In the genomic region with DNA sequence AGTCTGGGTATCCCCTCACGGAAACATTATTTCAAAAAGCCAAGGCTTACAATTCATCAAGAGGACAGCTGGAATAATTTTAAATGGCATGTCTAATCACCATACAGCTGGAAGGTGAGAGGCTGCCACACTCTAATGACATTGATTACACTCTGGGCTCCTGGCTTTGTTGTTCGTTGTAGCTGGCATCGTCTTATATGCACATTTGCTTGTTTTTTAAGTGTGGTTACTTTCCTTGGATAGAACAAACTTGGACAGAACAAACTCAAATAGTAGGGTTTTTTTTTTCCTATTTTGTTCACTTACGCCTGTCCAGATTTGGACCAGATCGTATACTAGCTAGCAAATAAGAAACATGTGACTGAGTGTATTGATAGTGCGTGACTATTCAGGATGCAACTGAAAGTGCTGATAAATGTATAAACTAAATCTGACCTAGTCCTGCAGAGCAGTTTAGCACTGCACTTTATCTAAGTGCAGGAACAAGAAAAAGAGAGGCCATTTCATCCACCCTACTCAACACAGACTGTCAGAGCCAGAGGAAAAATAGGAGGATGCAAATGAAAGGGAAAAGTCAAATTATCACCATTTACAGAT, we compare ENCODE assay signal across 17 mouse cellular contexts. TPM values are rescaled to one million over a fixed set of nuclear protein-coding genes. Genes with fewer than 3 reads are reported as not detected.
DNase-seq lines count a peak whose midpoint lies in the region; ATAC-seq lines count a peak whose summit lies in the region.
"Had no signal": no experiment of that assay in that cellular context is flagged by ENCODE, and none has a peak within 500 bp of the region (broad histone marks: within the 10 kb centered on the region; RNA-seq: fewer than 3 reads in every experiment).

No protein-coding gene starts in this region.

- H3K4me2 ChIP-seq in neural tube, embryonic 11.5 days (ENCODE audit: low read depth) = no peak overlapping the region
- peak overlapping the region; percentile 25 for H3K4me2 ChIP-seq in hindbrain, embryonic 11.5 days (replicated peaks; ENCODE audit: low read depth, low read length)
- peak overlapping the region; percentile 38 for H3K4me2 ChIP-seq in midbrain, embryonic 13.5 days (replicated peaks)
- H3K4me2 ChIP-seq in intestine, embryonic 15.5 days (replicated peaks) = no peak overlapping the region

- H3K27ac ChIP-seq in neural tube, embryonic 11.5 days (ENCODE audit: low read depth, low read length) = peak overlapping the region; percentile 8; the same call in 1 of the 2 replicates
- H3K27ac ChIP-seq in hindbrain, embryonic 11.5 days (ENCODE audit: low read depth, low read length) = peak overlapping the region; percentile 79
- H3K27ac ChIP-seq in midbrain, embryonic 13.5 days = peak overlapping the region; percentile 89
- H3K27ac ChIP-seq in intestine, embryonic 15.5 days = no peak overlapping the region

- peaks cover 5% of the 10 kb centered on the region; the same call in 1 of the 2 replicates for H3K4me1 ChIP-seq in neural tube, embryonic 11.5 days (ENCODE audit: control insufficient read depth, insufficient read depth, low read length)
- H3K4me1 ChIP-seq in hindbrain, embryonic 11.5 days (replicated peaks; ENCODE audit: control insufficient read depth, insufficient read depth, low read length) = peaks cover 7% of the 10 kb centered on the region; the same call in 1 of the 2 replicates
- peaks cover 30% of the 10 kb centered on the region for H3K4me1 ChIP-seq in midbrain, embryonic 13.5 days (replicated peaks)
- H3K4me1 ChIP-seq in intestine, embryonic 15.5 days (replicated peaks) = 0 out of 2 replicates have a peak, but pooled peaks cover 3% of the 10 kb centered on the region

- H3K9ac ChIP-seq in neural tube, embryonic 11.5 days (ENCODE audit: low read length) = no peak overlapping the region
- no peak overlapping the region for H3K9ac ChIP-seq in hindbrain, embryonic 11.5 days (ENCODE audit: low read depth, low read length)
- 0 out of 2 replicates have a peak overlapping the region, but pooled peaks have one; percentile 14 for H3K9ac ChIP-seq in midbrain, embryonic 13.5 days (replicated peaks)
- no peak overlapping the region for H3K9ac ChIP-seq in intestine, embryonic 15.5 days

- DNase-seq in neural tube, embryonic 11.5 days (ENCODE audit: low spot score) = no peak
- no peak for DNase-seq in neural tube, embryonic 10.5 days (ENCODE audit: extremely low spot score, low spot score)
- DNase-seq in hindbrain, embryonic 11.5 days (ENCODE audit: low spot score) = no peak
- no peak for DNase-seq in gastrocnemius, postnatal 14 days
- no peak for DNase-seq in gastrocnemius, postnatal 25 days
- no peak for DNase-seq in left cerebral cortex, postnatal 14 days (ENCODE audit: low spot score in 2 of 2)
- DNase-seq: heart, adult 11 months; kidney, adult 2 months; lung, postnatal 4 days; thymus, adult 18-20 months had no signal

- H3K27me3 ChIP-seq in neural tube, embryonic 11.5 days (ENCODE audit: control insufficient read depth, insufficient read depth, low read length) = no peaks in the 10 kb centered on the region
- H3K27me3 ChIP-seq in hindbrain, embryonic 11.5 days (ENCODE audit: control insufficient read depth, insufficient read depth, low read length) = no peaks in the 10 kb centered on the region
- no peaks in the 10 kb centered on the region for H3K27me3 ChIP-seq in midbrain, embryonic 13.5 days
- no peaks in the 10 kb centered on the region for H3K27me3 ChIP-seq in intestine, embryonic 15.5 days (replicated peaks)

- H3K9me3 ChIP-seq in neural tube, embryonic 11.5 days (ENCODE audit: control insufficient read depth, low read length) = no peaks in the 10 kb centered on the region
- no peaks in the 10 kb centered on the region for H3K9me3 ChIP-seq in hindbrain, embryonic 11.5 days (ENCODE audit: control insufficient read depth, low read length)
- H3K9me3 ChIP-seq in midbrain, embryonic 13.5 days = no peaks in the 10 kb centered on the region
- no peaks in the 10 kb centered on the region for H3K9me3 ChIP-seq in intestine, embryonic 15.5 days

- WGBS in neural tube, embryonic 11.5 days = 26% methylated on average over 6 of the region's 6 CpGs
- 19% methylated on average over 6 of the region's 6 CpGs for WGBS in hindbrain, embryonic 11.5 days
- 6% methylated on average over 6 of the region's 6 CpGs for WGBS in midbrain, embryonic 13.5 days
- 47% methylated on average over 6 of the region's 6 CpGs for WGBS in intestine, embryonic 15.5 days

- no peaks in the 10 kb centered on the region for H3K36me3 ChIP-seq in neural tube, embryonic 11.5 days (ENCODE audit: control insufficient read depth, insufficient read depth, low read length)
- no peaks in the 10 kb centered on the region for H3K36me3 ChIP-seq in hindbrain, embryonic 11.5 days (ENCODE audit: control insufficient read depth, insufficient read depth, low read length)
- no peaks in the 10 kb centered on the region for H3K36me3 ChIP-seq in midbrain, embryonic 13.5 days
- no peaks in the 10 kb centered on the region for H3K36me3 ChIP-seq in intestine, embryonic 15.5 days

- intact Hi-C loops in gastrocnemius, postnatal 14 days (cut with DNase I; ENCODE audit: low total_unique reads) = no loop called here
- intact Hi-C loops in left cerebral cortex, postnatal 14 days (cut with DNase I) = no loop called here

- ATAC-seq in neural tube, embryonic 11.5 days (ENCODE audit: insufficient read depth, low FRiP score, low TSS enrichment) = peak; percentile 76
- ATAC-seq in hindbrain, embryonic 11.5 days (ENCODE audit: low FRiP score) = peak; percentile 87
- peak; percentile 88 for ATAC-seq in midbrain, embryonic 13.5 days
- ATAC-seq in intestine, embryonic 15.5 days = no peak

- no peak overlapping the region for H3K4me3 ChIP-seq in neural tube, embryonic 11.5 days (ENCODE audit: low read depth, low read length)
- no peak overlapping the region for H3K4me3 ChIP-seq in hindbrain, embryonic 11.5 days (ENCODE audit: low read depth, low read length)
- H3K4me3 ChIP-seq in midbrain, embryonic 13.5 days (replicated peaks) = no peak overlapping the region
- H3K4me3 ChIP-seq in intestine, embryonic 15.5 days (replicated peaks) = no peak overlapping the region

RNA-seq across cellular contexts. Expression of gene Gm21962, which starts 12.6 kb away (rescaled TPM):
- polyA plus RNA-seq in neural tube, embryonic 11.5 days (2014; fragmentation: Nextera tagmentation; extraction: Ambion mirVana) = not detected in 2 replicates
- not detected in 2 replicates for polyA plus RNA-seq in hindbrain, embryonic 11.5 days (2014; fragmentation: Nextera tagmentation; extraction: Ambion mirVana)
- polyA plus RNA-seq in midbrain, embryonic 13.5 days (2015; fragmentation: Nextera tagmentation; extraction: Ambion mirVana) = not detected in 2 replicates
- total RNA-seq in gastrocnemius, postnatal 14 days (2021) = not detected
- polyA plus RNA-seq in intestine, embryonic 15.5 days (2015; fragmentation: Nextera tagmentation; extraction: Ambion mirVana) = not detected in 2 replicates
- not detected for total RNA-seq in gastrocnemius, postnatal 25 days (2021)
- total RNA-seq in left cerebral cortex, postnatal 14 days (2021) = not detected
- total RNA-seq: adrenal gland, postnatal 4 days; layer of hippocampus, adult 18-20 months; left cerebral cortex, postnatal 4 days had no signal
- polyA plus RNA-seq: heart, postnatal 0 days; kidney, adult 2 months; liver, embryonic 16.5 days had no signal

Comparison
In these comparisons a context has a peak if more than half of its experiments do, and no peak if none do; other contexts are left out.
1. H3K4me2 ChIP-seq: peak in hindbrain, embryonic 11.5 days (single experiment) and midbrain, embryonic 13.5 days (single experiment); none in neural tube, embryonic 11.5 days (single experiment) and intestine, embryonic 15.5 days (single experiment).